Mouse (Mus musculus) heart, embryonic 12.5 days (tissue): ENCODE data around the gene Rnf26. TPM values are rescaled to one million over a fixed set of nuclear protein-coding genes. Genes with fewer than 3 reads are reported as not detected.

Experiments used
- ATAC-seq: fragments of 200-750 bp; cut with Nextera tagmentation; 2 replicates; pipeline ENCODE4 v1.8.0; 2017; ENCODE audit warnings: moderate TSS enrichment, moderate library complexity; ENCODE audit not compliant: insufficient number of reproducible peaks, low FRiP score
- H3K27ac ChIP-seq: fragments of 300-500 bp; sonication (generic); 2 replicates; pipeline ENCODE4 v1.5.1; 2016; ENCODE audit warnings: mild to moderate bottlenecking, moderate library complexity; ENCODE audit not compliant: poor library complexity, severe bottlenecking
- H3K27me3 ChIP-seq: fragments of 300-500 bp; sonication (generic); replicated peaks from 2 replicates; pipeline ENCODE4 v1.6.1; 2016; ENCODE audit warnings: mild to moderate bottlenecking, moderate library complexity
- H3K36me3 ChIP-seq: fragments of 300-500 bp; sonication (generic); 2 replicates; pipeline ENCODE4 v1.6.1; 2016; ENCODE audit warnings: mild to moderate bottlenecking, moderate library complexity
- H3K4me1 ChIP-seq: fragments of 300-500 bp; sonication (generic); replicated peaks from 2 replicates; pipeline ENCODE4 v1.6.1; 2016; ENCODE audit warnings: mild to moderate bottlenecking
- H3K4me2 ChIP-seq: fragments of 300-500 bp; sonication (generic); 2 replicates; pipeline ENCODE4 v1.6.1; 2016; ENCODE audit warnings: mild to moderate bottlenecking, moderate library complexity
- H3K4me3 ChIP-seq: fragments of 300-500 bp; sonication (generic); 2 replicates; pipeline ENCODE4 v1.5.1; 2016; ENCODE audit warnings: mild to moderate bottlenecking
- H3K9ac ChIP-seq: fragments of 300-500 bp; sonication (generic); 2 replicates; pipeline ENCODE4 v1.6.1; 2016; ENCODE audit warnings: mild to moderate bottlenecking, moderate library complexity
- H3K9me3 ChIP-seq: fragments of 300-500 bp; sonication (generic); replicated peaks from 2 replicates; pipeline ENCODE4 v1.6.1; 2016; ENCODE audit warnings: mild to moderate bottlenecking, moderate library complexity
- WGBS: fragments of 180-500 bp; shearing (Covaris S2); methylation state at CpG from one replicate; pipeline ENCODE4 v1.1.7; 2016; 5-methylcytosine and 5-hydroxymethylcytosine counted together
- polyA plus RNA-seq: library from polyadenylated mRNA; unstranded; fragments of >200 nt; fragmentation: Nextera tagmentation; extraction: Ambion mirVana; gene quantifications from 2 replicates; pipeline ENCODE4 v1.2.1, GENCODE M21; 2016

Gene Rnf26
- polyA plus RNA-seq, 1 experiment from 2014 or later, result 51.3 TPM

- Histone ChIP-seq H3K4me3 (no peak overlapping the region), H3K4me2 (no peak overlapping the region), H3K9me3 (no peaks in the 10 kb centered on the region), H3K27ac (no peak overlapping the region), H3K27me3 (peaks cover 9% of the 10 kb centered on the region; the same call in 1 of the 2 replicates), H3K36me3 (no peaks in the 10 kb centered on the region), H3K9ac (no peak overlapping the region), H3K4me1 (0 out of 2 replicates have a peak, but pooled peaks cover 4% of the 10 kb centered on the region)
- no peak for ATAC-seq
- 58% methylated on average over 3 of the region's 3 CpGs for WGBS
These were observed 60.5 kb downstream of the Rnf26 start for GRCm38 (mm10) chr9:44052855-44053254.

GRCm38 (mm10) chr9:44049381-44050165, 63.7 kb downstream of the Rnf26 start:
- H3K4me3 ChIP-seq, result no peak overlapping the region
- no peaks in the 10 kb centered on the region for H3K36me3 ChIP-seq
- no peak overlapping the region for H3K4me2 ChIP-seq
- no peak overlapping the region for H3K27ac ChIP-seq
- H3K9ac ChIP-seq, result no peak overlapping the region
- H3K9me3 ChIP-seq, result no peaks in the 10 kb centered on the region
- H3K4me1 ChIP-seq, result 0 out of 2 replicates have a peak, but pooled peaks cover 4% of the 10 kb centered on the region
- no peak for ATAC-seq
- H3K27me3 ChIP-seq, result peaks cover 33% of the 10 kb centered on the region
- 74% methylated on average over 8 of the region's 8 CpGs for WGBS

- H3K27me3 ChIP-seq, result peaks cover 41% of the 10 kb centered on the region
- H3K4me1 ChIP-seq, result peaks cover 4% of the 10 kb centered on the region
- H3K4me3 ChIP-seq, result no peak overlapping the region
- no peak overlapping the region for H3K9ac ChIP-seq
- no peak overlapping the region for H3K4me2 ChIP-seq
- no peak overlapping the region for H3K27ac ChIP-seq
- no peak for ATAC-seq
- no peaks in the 10 kb centered on the region for H3K9me3 ChIP-seq
- H3K36me3 ChIP-seq, result no peaks in the 10 kb centered on the region
- 60% methylated on average over 15 of the region's 15 CpGs for WGBS
These were observed 64.6 kb downstream of the Rnf26 start for GRCm38 (mm10) chr9:44048541-44049380.

- H3K4me1 ChIP-seq, result peaks cover 13% of the 10 kb centered on the region
- no peaks in the 10 kb centered on the region for H3K9me3 ChIP-seq
- no peak for ATAC-seq
- H3K4me2 ChIP-seq, result no peak overlapping the region
- H3K27ac ChIP-seq, result no peak overlapping the region
- H3K36me3 ChIP-seq, result no peaks in the 10 kb centered on the region
- peaks cover 51% of the 10 kb centered on the region for H3K27me3 ChIP-seq
- H3K9ac ChIP-seq, result no peak overlapping the region
- no peak overlapping the region for H3K4me3 ChIP-seq
- WGBS, result 59% methylated on average over 14 of the region's 14 CpGs
These were observed 65.5 kb downstream of the Rnf26 start for GRCm38 (mm10) chr9:44047571-44048490.

- H3K4me1 ChIP-seq, result peaks cover 14% of the 10 kb centered on the region
- H3K36me3 ChIP-seq, result no peaks in the 10 kb centered on the region
- no peak overlapping the region for H3K9ac ChIP-seq
- WGBS, result 55% methylated on average over 6 of the region's 6 CpGs
- no peak overlapping the region for H3K27ac ChIP-seq
- no peak for ATAC-seq
- H3K27me3 ChIP-seq, result peaks cover 57% of the 10 kb centered on the region
- no peaks in the 10 kb centered on the region for H3K9me3 ChIP-seq
- no peak overlapping the region for H3K4me3 ChIP-seq
- H3K4me2 ChIP-seq, result no peak overlapping the region
These were observed 66.2 kb downstream of the Rnf26 start for GRCm38 (mm10) chr9:44047071-44047470.

GRCm38 (mm10) chr9:44046426-44046825, 66.9 kb downstream of the Rnf26 start:
- no peak overlapping the region for H3K9ac ChIP-seq
- H3K4me1 ChIP-seq, result peaks cover 14% of the 10 kb centered on the region
- ATAC-seq, result no peak
- H3K36me3 ChIP-seq, result no peaks in the 10 kb centered on the region
- no peak overlapping the region for H3K27ac ChIP-seq
- H3K4me3 ChIP-seq, result no peak overlapping the region
- 79% methylated on average over 12 of the region's 12 CpGs for WGBS
- H3K9me3 ChIP-seq, result no peaks in the 10 kb centered on the region
- H3K27me3 ChIP-seq, result peaks cover 62% of the 10 kb centered on the region
- H3K4me2 ChIP-seq, result no peak overlapping the region

GRCm38 (mm10) chr9:44045884-44046272, 67.4 kb downstream of the Rnf26 start:
- Histone ChIP-seq H3K4me3 (no peak overlapping the region), H3K27ac (no peak overlapping the region), H3K9me3 (no peaks in the 10 kb centered on the region), H3K4me1 (peaks cover 14% of the 10 kb centered on the region), H3K27me3 (peaks cover 67% of the 10 kb centered on the region), H3K36me3 (no peaks in the 10 kb centered on the region), H3K4me2 (no peak overlapping the region), H3K9ac (no peak overlapping the region)
- 71% methylated on average over 5 of the region's 5 CpGs for WGBS
- ATAC-seq, result no peak

Other genes starting within 250 kb of the Rnf26 start
- gene Thy1, start 70.1 kb downstream of the Rnf26 start, polyA plus RNA-seq, result 1.1 and 1.5 TPM in 2 replicates
- gene Usp2, start 46.5 kb downstream of the Rnf26 start, polyA plus RNA-seq, result 51.7 and 62.5 TPM in 2 replicates
- gene Mfrp, start 11.8 kb downstream of the Rnf26 start, polyA plus RNA-seq, result not detected in 2 replicates
- gene C1qtnf5, start 6.3 kb downstream of the Rnf26 start, polyA plus RNA-seq, result 0.67 and 1.1 TPM in 2 replicates
- 0.20 TPM in 1 of 2 replicates, not detected in the other for gene Gm49380, start within 50 bp of the Rnf26 start, polyA plus RNA-seq
- 129 and 130 TPM in 2 replicates for gene Mcam, start 21.0 kb upstream of the Rnf26 start, polyA plus RNA-seq
- gene Cbl, start 120.5 kb upstream of the Rnf26 start, polyA plus RNA-seq, result 18.3 and 20.0 TPM in 2 replicates
- not detected in 2 replicates for gene Ccdc153, start 127.2 kb upstream of the Rnf26 start, polyA plus RNA-seq
- gene Pdzd3, start 138.0 kb upstream of the Rnf26 start, polyA plus RNA-seq, result not detected in 2 replicates
- gene Nlrx1, start 155.1 kb upstream of the Rnf26 start, polyA plus RNA-seq, result 6.9 and 7.7 TPM in 2 replicates
- gene Abcg4, start 175.1 kb upstream of the Rnf26 start, polyA plus RNA-seq, result 4.3 and 4.6 TPM in 2 replicates
- gene Hinfp, start 192.2 kb upstream of the Rnf26 start, polyA plus RNA-seq, result 16.5 and 18.3 TPM in 2 replicates
- 8.6 and 10.3 TPM in 2 replicates for gene C2cd2l, start 206.8 kb upstream of the Rnf26 start, polyA plus RNA-seq
- 29.7 and 31.4 TPM in 2 replicates for gene Dpagt1, start 212.5 kb upstream of the Rnf26 start, polyA plus RNA-seq
- 221 and 231 TPM in 2 replicates for gene H2afx, start 221.2 kb upstream of the Rnf26 start, polyA plus RNA-seq
- 158 and 176 TPM in 2 replicates for gene Hmbs, start 230.7 kb upstream of the Rnf26 start, polyA plus RNA-seq
- gene Vps11, start 248.2 kb upstream of the Rnf26 start, polyA plus RNA-seq, result 19.7 and 21.8 TPM in 2 replicates